Mouse (Mus musculus) left cerebral cortex, postnatal 10 days (tissue): ENCODE results near the gene Cox7a1. TPM values are rescaled to one million over a fixed set of nuclear protein-coding genes. Genes with fewer than 3 reads are reported as not detected.

Source experiments
- total RNA-seq, 2 experiments: library from RNA; stranded (reverse); gene quantifications; 2 replicates each; pipeline ENCODE4 v1.2.3; 2021

The Cox7a1 gene
- total RNA-seq, 2 experiments from 2014 or later = 3.6 to 4.1 TPM

Other genes starting within 250 kb of the Cox7a1 start
- 10 to 100 TPM; 22.6 to 23.4 TPM for gene Zfp74, start 230.1 kb upstream of the Cox7a1 start, total RNA-seq
- gene Zfp568, start 200.2 kb upstream of the Cox7a1 start, total RNA-seq = 1 to 10 TPM; 4.1 to 5.0 TPM
- 1 to 10 TPM; 6.3 to 7.4 TPM for gene Zfp14, start 132.8 kb upstream of the Cox7a1 start, total RNA-seq
- 1 to 10 TPM; 4.6 to 4.7 TPM for gene Zfp82, start 111.2 kb upstream of the Cox7a1 start, total RNA-seq
- gene Gm26920, start 93.7 kb upstream of the Cox7a1 start, total RNA-seq = under 1 TPM in 1 of 2 experiments, not detected in 1; 0.73 TPM
- 1 to 10 TPM; 5.5 to 8.3 TPM for gene Zfp566, start 93.6 kb upstream of the Cox7a1 start, total RNA-seq
- gene Zfp260, start 89.4 kb upstream of the Cox7a1 start, total RNA-seq = 10 to 100 TPM; 53.8 to 57.4 TPM
- 10 to 100 TPM; 30.6 to 34.5 TPM for gene Zfp382, start 62.2 kb upstream of the Cox7a1 start, total RNA-seq
- 10 to 100 TPM; 43.5 to 50.7 TPM for gene Zfp146, start 14.4 kb upstream of the Cox7a1 start, total RNA-seq
- 100 to 1,000 TPM; 204 TPM for gene Capns1, start 14.7 kb downstream of the Cox7a1 start, total RNA-seq
- gene Polr2i, start 47.8 kb downstream of the Cox7a1 start, total RNA-seq = 10 to 100 TPM; 72.1 to 73.3 TPM
- gene Tbcb, start 48.1 kb downstream of the Cox7a1 start, total RNA-seq = 100 to 1,000 TPM; 176 to 206 TPM
- not detected for gene Ovol3, start 51.6 kb downstream of the Cox7a1 start, total RNA-seq
- under 1 TPM in 1 of 2 experiments, not detected in 1; 0.51 TPM for gene Thap8, start 96.0 kb downstream of the Cox7a1 start, total RNA-seq
- gene Wdr62, start 96.3 kb downstream of the Cox7a1 start, total RNA-seq = 1 to 10 TPM; 2.5 to 3.5 TPM
- 100 to 1,000 TPM; 495 to 497 TPM for gene Clip3, start 107.6 kb downstream of the Cox7a1 start, total RNA-seq
- gene Alkbh6, start 124.6 kb downstream of the Cox7a1 start, total RNA-seq = 10 to 100 TPM; 45.9 to 47.5 TPM
- gene Syne4, start 130.7 kb downstream of the Cox7a1 start, total RNA-seq = 1 to 10 TPM; 5.4 to 7.5 TPM
- gene E130208F15Rik, start 137.6 kb downstream of the Cox7a1 start, total RNA-seq = under 1 TPM; 0.45 to 0.67 TPM
- 1 to 10 TPM; 7.8 to 8.2 TPM for gene Sdhaf1, start 139.8 kb downstream of the Cox7a1 start, total RNA-seq
- gene Lrfn3, start 178.6 kb downstream of the Cox7a1 start, total RNA-seq = 10 to 100 TPM; 48.1 to 48.2 TPM
- gene Tyrobp, start 229.6 kb downstream of the Cox7a1 start, total RNA-seq = 10 to 100 TPM; 20.8 to 20.9 TPM
- 1 to 10 TPM in 1 of 2 experiments, not detected in 1; 1.1 TPM for gene Hcst, start 235.7 kb downstream of the Cox7a1 start, total RNA-seq
- gene Nfkbid, start 237.6 kb downstream of the Cox7a1 start, total RNA-seq = 1 to 10 TPM; 2.7 to 3.6 TPM